ENCODE assay signal across 10 mouse cellular contexts in the genomic region with DNA sequence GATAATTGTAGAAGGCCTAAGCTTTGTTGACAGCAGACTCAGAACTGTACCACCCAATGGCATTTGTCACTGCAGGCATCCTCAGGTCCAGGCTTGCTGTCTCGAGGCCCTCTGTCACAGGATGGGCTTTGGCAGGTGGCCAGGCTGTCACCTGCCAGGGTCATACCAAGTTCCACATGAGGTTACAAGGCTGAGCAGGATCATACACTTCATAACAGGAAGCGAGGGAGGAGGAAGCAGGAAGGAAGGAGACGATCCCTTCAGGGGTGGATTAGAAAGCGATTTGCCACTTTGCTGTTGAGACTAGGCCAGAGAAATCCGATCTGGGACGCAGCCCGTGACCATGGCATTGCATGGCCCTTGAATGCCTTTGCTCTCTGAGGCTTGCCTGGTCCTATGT. TPM values are rescaled to one million over a fixed set of nuclear protein-coding genes. Genes with fewer than 3 reads are reported as not detected.
DNase-seq lines count a peak whose midpoint lies in the region; ATAC-seq and TF ChIP-seq lines count a peak whose summit lies in the region.
"Had no signal": no experiment of that assay in that cellular context is flagged by ENCODE, and none has a peak within 500 bp of the region (broad histone marks: within the 10 kb centered on the region; RNA-seq: fewer than 3 reads in every experiment).

No protein-coding gene starts in this region.

- no peaks in the 10 kb centered on the region for H3K9me3 ChIP-seq in heart, embryonic 12.5 days (replicated peaks)

- no peak overlapping the region for H3K4me3 ChIP-seq in heart, embryonic 12.5 days
- no peak overlapping the region for H3K4me3 ChIP-seq in heart, adult 2 months

- H3K36me3 ChIP-seq in heart, embryonic 12.5 days, result peaks cover 11% of the 10 kb centered on the region
- no peaks in the 10 kb centered on the region for H3K36me3 ChIP-seq in heart, adult 2 months (ENCODE audit: control insufficient read depth, insufficient read depth, low read length)

- ATAC-seq in heart, embryonic 12.5 days (ENCODE audit: insufficient number of reproducible peaks, low FRiP score), result no peak

- intact Hi-C loops in heart, adult 2 months (cut with DNase I), result loop anchor here (5.0 kb wide), 1 partner anchor 43 kb away; no protein-coding TSS in a partner anchor

- no peak for TF ChIP-seq POLR2A in heart, adult 2 months (IDR thresholded peaks at IDR 0.05; ENCODE audit: insufficient read depth, low read depth, low read length)

- H3K4me2 ChIP-seq in heart, embryonic 12.5 days, result no peak overlapping the region

- no peak for TF ChIP-seq EP300 in heart, adult 2 months (IDR thresholded peaks at IDR 0.05; ENCODE audit: insufficient read depth, low read depth, low read length)

- no peak overlapping the region for H3K9ac ChIP-seq in heart, embryonic 12.5 days
- H3K9ac ChIP-seq in heart, adult 2 months (ENCODE audit: low read depth, low read length), result no peak overlapping the region

- peak overlapping the region; percentile 18; the same call in 1 of the 2 replicates for H3K27ac ChIP-seq in heart, embryonic 12.5 days (ENCODE audit: poor library complexity, severe bottlenecking)
- no peak overlapping the region; the same call in 1 of the 2 replicates for H3K27ac ChIP-seq in heart, adult 2 months

- no peaks in the 10 kb centered on the region for H3K27me3 ChIP-seq in heart, embryonic 12.5 days (replicated peaks)
- no peaks in the 10 kb centered on the region for H3K27me3 ChIP-seq in heart, adult 2 months (ENCODE audit: control insufficient read depth, insufficient read depth, low read length)

- H3K4me1 ChIP-seq in heart, embryonic 12.5 days (replicated peaks), result peaks cover 28% of the 10 kb centered on the region
- peaks cover 14% of the 10 kb centered on the region for H3K4me1 ChIP-seq in heart, adult 2 months (ENCODE audit: control insufficient read depth, insufficient read depth, low read length)

- TF ChIP-seq CTCF in heart, adult 2 months (IDR thresholded peaks at IDR 0.05), result no peak

- 51% methylated on average over 7 of the region's 7 CpGs for WGBS in heart, embryonic 12.5 days
- WGBS in heart, adult 2 months, result 36% methylated on average over 7 of the region's 7 CpGs

- DNase-seq in heart, adult 2 months, result no peak
- peak; percentile 34 for DNase-seq in adrenal gland, adult 8-10 months
- DNase-seq in heart, postnatal 4 days, result peak; percentile 37
- DNase-seq in kidney, postnatal 36 days, result peak; percentile 58 to 73
- no peak for DNase-seq in cerebellum, postnatal 14 days
- no peak for DNase-seq in ovary, adult 18-20 months (ENCODE audit: low spot score)
- DNase-seq in layer of hippocampus, adult 18-20 months (ENCODE audit: low spot score in 2 of 2), result no peak
- DNase-seq: cerebellum, adult 9-10 months had no signal

- H3K79me2 ChIP-seq in heart, adult 2 months (replicated peaks; ENCODE audit: control insufficient read depth, insufficient read depth, low read length), result no peaks in the 10 kb centered on the region

RNA-seq across cellular contexts. Expression of gene Ctdspl, which starts 32.5 kb away (rescaled TPM):
- polyA plus RNA-seq in heart, embryonic 12.5 days (2016; fragmentation: Nextera tagmentation; extraction: Ambion mirVana), result 7.8 and 9.7 TPM in 2 replicates
- total RNA-seq in heart, adult 2 months (2021), result 1 to 10 TPM; 9.0 to 9.7 TPM
- polyA plus RNA-seq in heart, adult 2 months (2012; rRNA removed), result 8.5 and 9.6 TPM in 2 replicates
- total RNA-seq in adrenal gland, adult 8-10 months (2022), result 10 to 100 TPM; 22.0 to 35.1 (median 28.0) TPM
- 10 to 100 TPM; 18.4 to 20.2 TPM for total RNA-seq in heart, postnatal 4 days (2021)
- total RNA-seq in layer of hippocampus, adult 18-20 months (2021), result 10 to 100 TPM; 25.1 to 27.1 TPM
- total RNA-seq: monocyte, adult 5-6 weeks had no signal

Comparison
In these comparisons a context has a peak if more than half of its experiments do, and no peak if none do; other contexts are left out.
1. DNase-seq: peak in adrenal gland, adult 8-10 months (single experiment), heart, postnatal 4 days (single experiment) and kidney, postnatal 36 days (2 of 2); none in heart, adult 2 months (0 of 2), cerebellum, postnatal 14 days (0 of 2), ovary, adult 18-20 months (single experiment) and layer of hippocampus, adult 18-20 months (0 of 2).